Mouse (Mus musculus) midbrain, embryonic 13.5 days (tissue): ENCODE measurements around the gene Camp. TPM values are rescaled to one million over a fixed set of nuclear protein-coding genes. Genes with fewer than 3 reads are reported as not detected.
A peak's percentile ranks its signal among the peaks of the same experiment; 100 is the strongest.

Source experiments
- ATAC-seq: fragments of 200-750 bp; cut with Nextera tagmentation; 2 replicates; pipeline ENCODE4 v1.8.0; 2017; ENCODE audit warnings: mild to moderate bottlenecking, moderate TSS enrichment, moderate library complexity
- H3K27ac ChIP-seq: fragments of 300-500 bp; sonication (generic); 2 replicates; pipeline ENCODE4 v1.5.1; 2015; ENCODE audit warnings: inconsistent platforms, mild to moderate bottlenecking, moderate library complexity
- H3K27me3 ChIP-seq: fragments of 300-500 bp; sonication (generic); 2 replicates; pipeline ENCODE4 v1.6.1; 2015; ENCODE audit warnings: mild to moderate bottlenecking, inconsistent platforms
- H3K36me3 ChIP-seq: fragments of 300-500 bp; sonication (generic); 2 replicates; pipeline ENCODE4 v1.6.1; 2015; ENCODE audit warnings: mild to moderate bottlenecking, inconsistent platforms
- H3K4me1 ChIP-seq: fragments of 300-500 bp; sonication (generic); replicated peaks from 2 replicates; pipeline ENCODE4 v1.6.1; 2015; ENCODE audit warnings: inconsistent platforms
- H3K4me2 ChIP-seq: fragments of 300-500 bp; sonication (generic); replicated peaks from 2 replicates; pipeline ENCODE4 v1.6.1; 2015; ENCODE audit warnings: moderate library complexity, mild to moderate bottlenecking, inconsistent platforms
- H3K4me3 ChIP-seq: fragments of 300-500 bp; sonication (generic); replicated peaks from 2 replicates; pipeline ENCODE4 v1.5.1; 2015; ENCODE audit warnings: mild to moderate bottlenecking, inconsistent platforms
- H3K9ac ChIP-seq: fragments of 300-500 bp; sonication (generic); replicated peaks from 2 replicates; pipeline ENCODE4 v1.6.1; 2015; ENCODE audit warnings: mild to moderate bottlenecking, inconsistent platforms
- H3K9me3 ChIP-seq: fragments of 300-500 bp; sonication (generic); 2 replicates; pipeline ENCODE4 v1.6.1; 2016; ENCODE audit warnings: mild to moderate bottlenecking, inconsistent platforms
- WGBS: fragments of 180-500 bp; shearing (Covaris S2); methylation state at CpG from one replicate; pipeline ENCODE4 v1.1.7; 2015; 5-methylcytosine and 5-hydroxymethylcytosine counted together
- polyA plus RNA-seq: library from polyadenylated mRNA; unstranded; fragments of >200 nt; fragmentation: Nextera tagmentation; extraction: Ambion mirVana; gene quantifications from 2 replicates; pipeline ENCODE4 v1.2.1, GENCODE M21; 2015

Camp gene
- polyA plus RNA-seq, result 0.22 and 0.55 TPM in 2 replicates

DNA sequence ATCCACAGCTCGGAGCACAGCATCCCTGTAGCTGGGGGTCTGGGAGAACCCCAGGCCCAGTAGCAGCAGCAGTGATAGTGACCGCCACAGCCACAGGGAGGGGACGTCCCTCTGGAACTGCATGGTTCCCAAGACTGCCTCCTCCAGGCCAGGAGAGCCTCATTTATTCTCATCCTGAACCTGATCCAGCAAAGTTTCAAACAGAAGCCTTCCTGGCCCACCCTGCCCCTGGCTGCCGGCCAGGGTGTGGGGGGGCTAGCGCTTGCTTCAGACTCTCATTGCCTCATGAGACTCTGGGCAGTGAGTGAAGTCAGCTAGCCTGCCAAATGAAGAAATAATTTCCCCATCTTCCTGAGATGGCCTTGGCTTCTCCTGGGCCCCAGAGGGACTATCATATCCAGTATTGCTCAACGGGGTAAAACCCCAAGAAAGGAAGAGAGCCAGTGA, at the start of gene Camp:
Camp (minus strand) TSS at position 306 of the 447 bp plus-strand sequence.
- Histone ChIP-seq H3K9me3 (no peaks in the 10 kb centered on the region), H3K4me3 (no peak within 1 kb of the TSS), H3K4me2 (no peak within 1 kb of the TSS), H3K36me3 (peaks cover 7% of the 10 kb centered on the region; the same call in 1 of the 2 replicates), H3K4me1 (no peaks in the 10 kb centered on the region), H3K9ac (no peak within 1 kb of the TSS), H3K27me3 (no peaks in the 10 kb centered on the region), H3K27ac (no peak within 1 kb of the TSS)
- 76% methylated on average over 6 of the region's 6 CpGs for WGBS
- no peak for ATAC-seq

DNA sequence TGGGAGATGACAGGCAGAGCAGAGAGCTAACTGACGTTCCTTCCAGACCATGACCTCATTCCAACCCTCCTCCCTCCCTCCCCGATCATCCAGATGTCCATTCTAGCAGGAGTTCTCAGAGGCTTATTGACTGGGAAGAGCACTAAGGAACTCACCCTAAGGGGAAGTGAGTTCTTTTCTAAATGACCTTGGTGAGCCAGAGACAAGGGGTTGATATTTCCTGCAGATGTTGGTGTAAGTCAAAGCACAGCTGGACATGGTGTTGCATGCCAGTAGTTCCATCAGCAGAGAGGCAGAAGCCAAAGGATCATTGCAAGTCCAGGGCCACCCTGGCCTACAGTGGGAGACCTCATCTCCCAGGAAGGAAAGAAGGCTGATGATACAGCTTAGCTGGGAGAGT, 48.6 kb upstream of the Camp start:
- H3K27ac ChIP-seq, result no peak overlapping the region
- H3K27me3 ChIP-seq, result no peaks in the 10 kb centered on the region
- H3K9me3 ChIP-seq, result no peaks in the 10 kb centered on the region
- H3K4me3 ChIP-seq, result no peak overlapping the region
- peaks cover 11% of the 10 kb centered on the region for H3K36me3 ChIP-seq
- ATAC-seq, result no peak
- no peak overlapping the region for H3K4me2 ChIP-seq
- WGBS, result 70% methylated on average over 2 of the region's 2 CpGs
- no peak overlapping the region for H3K9ac ChIP-seq
- no peaks in the 10 kb centered on the region; the same call in 1 of the 2 replicates for H3K4me1 ChIP-seq

DNA sequence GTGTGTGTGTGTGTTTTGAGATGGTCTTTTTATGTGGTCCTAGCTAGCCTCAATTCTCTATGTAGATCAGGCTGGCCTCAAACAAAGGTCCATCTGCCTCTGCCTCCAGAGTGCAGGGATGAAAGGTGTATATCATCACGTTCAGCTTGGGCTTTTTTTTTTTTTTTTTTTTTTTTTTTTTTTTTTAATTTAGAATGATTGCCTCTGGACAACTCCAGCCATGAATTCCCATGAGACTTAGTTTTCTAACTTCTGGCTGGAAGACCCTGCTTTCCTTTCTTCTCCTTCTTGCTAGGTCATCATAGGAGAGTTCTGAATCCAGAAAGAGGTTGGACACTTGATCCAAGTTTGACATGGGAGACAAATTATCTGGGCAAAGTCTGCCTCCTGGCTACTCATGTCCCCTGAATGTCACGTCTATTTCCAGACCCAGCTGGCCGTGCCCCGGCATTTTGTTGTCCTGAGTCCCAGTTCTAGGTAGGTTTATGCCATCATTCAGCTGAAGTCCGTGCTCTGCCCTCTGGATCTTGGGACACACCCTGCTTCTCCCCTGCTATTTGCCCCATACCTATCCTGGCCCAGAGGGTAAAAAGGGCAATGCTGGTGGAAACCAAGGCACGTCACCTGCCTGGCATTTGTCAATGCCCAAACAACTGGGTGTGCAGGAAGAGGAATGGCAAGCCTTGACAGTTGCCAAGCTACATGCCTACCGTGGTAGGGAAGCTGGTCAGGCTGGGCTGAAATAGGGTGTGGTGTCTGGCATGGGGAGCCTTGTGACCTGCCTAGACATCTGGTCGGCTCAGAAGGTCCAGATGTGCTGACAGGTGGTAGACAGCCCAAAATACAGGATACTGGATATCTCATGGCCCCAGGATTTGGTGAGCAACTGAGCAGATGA, 47.1 kb upstream of the Camp start:
- ATAC-seq, result no peak
- H3K27ac ChIP-seq, result no peak overlapping the region
- H3K4me3 ChIP-seq, result no peak overlapping the region
- H3K9ac ChIP-seq, result no peak overlapping the region
- WGBS, result 86% methylated on average over 8 of the region's 8 CpGs
- no peaks in the 10 kb centered on the region; the same call in 1 of the 2 replicates for H3K4me1 ChIP-seq
- no peaks in the 10 kb centered on the region for H3K9me3 ChIP-seq
- H3K4me2 ChIP-seq, result no peak overlapping the region
- no peaks in the 10 kb centered on the region for H3K27me3 ChIP-seq
- peaks cover 21% of the 10 kb centered on the region for H3K36me3 ChIP-seq

DNA sequence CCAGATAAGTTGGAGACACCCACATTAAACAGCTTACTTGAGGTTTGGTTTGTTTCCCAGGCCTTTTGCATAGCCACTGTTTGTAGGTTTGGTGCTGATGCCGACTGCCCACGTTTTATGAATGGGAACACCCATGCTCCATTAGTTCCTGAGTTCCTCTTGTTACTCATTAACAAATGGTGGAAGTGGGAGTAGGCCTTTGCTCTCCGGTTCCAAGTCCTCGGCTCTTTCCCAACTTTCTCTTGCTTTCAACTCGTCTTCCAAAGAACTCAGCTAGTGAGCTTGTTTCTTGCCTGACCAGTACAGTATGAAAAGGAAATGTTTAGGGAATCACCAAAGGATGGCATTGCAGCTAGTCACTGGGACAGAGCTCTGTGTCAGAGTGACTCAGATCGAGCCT, 46.2 kb upstream of the Camp start:
- Histone ChIP-seq H3K9ac (no peak overlapping the region), H3K27me3 (no peaks in the 10 kb centered on the region), H3K4me3 (no peak overlapping the region), H3K27ac (no peak overlapping the region), H3K4me2 (no peak overlapping the region), H3K9me3 (no peaks in the 10 kb centered on the region), H3K36me3 (peaks cover 30% of the 10 kb centered on the region), H3K4me1 (no peaks in the 10 kb centered on the region; the same call in 1 of the 2 replicates)
- 92% methylated on average over 6 of the region's 6 CpGs for WGBS
- no peak for ATAC-seq

DNA sequence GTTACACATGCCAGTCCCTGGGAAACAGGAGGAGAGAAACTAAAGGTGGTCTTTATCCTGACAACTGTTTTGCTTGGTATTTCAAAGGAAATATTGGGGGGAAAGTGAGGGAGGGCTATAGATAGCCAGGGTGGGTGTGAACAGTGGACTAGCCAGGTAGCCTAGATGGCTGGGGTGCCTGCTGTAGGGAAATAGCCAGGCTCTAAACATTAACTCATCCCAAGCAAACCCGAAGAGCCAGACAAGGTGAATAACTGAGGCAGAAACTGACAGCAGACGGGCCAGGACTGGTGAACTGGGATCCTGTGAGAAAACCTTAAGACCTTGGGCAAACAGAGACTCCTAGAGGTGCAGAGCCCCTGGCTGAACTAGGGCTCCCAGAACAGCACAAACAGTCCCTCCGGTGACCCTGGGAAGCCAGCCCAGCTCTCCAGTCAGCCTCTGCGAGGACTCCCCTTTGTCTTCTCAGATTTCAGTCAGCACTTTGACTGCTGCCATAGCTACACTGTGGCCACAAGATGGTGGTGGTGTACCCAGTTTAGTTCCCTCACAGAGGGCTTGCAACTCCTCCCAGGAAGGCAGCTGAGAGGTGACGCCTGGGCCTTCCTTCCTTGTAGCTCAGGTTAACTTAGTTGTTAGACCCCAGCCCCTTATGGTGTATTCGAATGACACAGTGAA, 45.1 kb upstream of the Camp start:
- H3K9ac ChIP-seq, result peak overlapping the region; percentile 59
- H3K4me2 ChIP-seq, result no peak overlapping the region
- peaks cover 40% of the 10 kb centered on the region for H3K36me3 ChIP-seq
- H3K27me3 ChIP-seq, result no peaks in the 10 kb centered on the region
- no peak overlapping the region for H3K4me3 ChIP-seq
- peak overlapping the region; percentile 83 for H3K27ac ChIP-seq
- peak; percentile 91 for ATAC-seq
- 37% methylated on average over 6 of the region's 6 CpGs for WGBS
- no peaks in the 10 kb centered on the region; the same call in 1 of the 2 replicates for H3K4me1 ChIP-seq
- H3K9me3 ChIP-seq, result no peaks in the 10 kb centered on the region

DNA sequence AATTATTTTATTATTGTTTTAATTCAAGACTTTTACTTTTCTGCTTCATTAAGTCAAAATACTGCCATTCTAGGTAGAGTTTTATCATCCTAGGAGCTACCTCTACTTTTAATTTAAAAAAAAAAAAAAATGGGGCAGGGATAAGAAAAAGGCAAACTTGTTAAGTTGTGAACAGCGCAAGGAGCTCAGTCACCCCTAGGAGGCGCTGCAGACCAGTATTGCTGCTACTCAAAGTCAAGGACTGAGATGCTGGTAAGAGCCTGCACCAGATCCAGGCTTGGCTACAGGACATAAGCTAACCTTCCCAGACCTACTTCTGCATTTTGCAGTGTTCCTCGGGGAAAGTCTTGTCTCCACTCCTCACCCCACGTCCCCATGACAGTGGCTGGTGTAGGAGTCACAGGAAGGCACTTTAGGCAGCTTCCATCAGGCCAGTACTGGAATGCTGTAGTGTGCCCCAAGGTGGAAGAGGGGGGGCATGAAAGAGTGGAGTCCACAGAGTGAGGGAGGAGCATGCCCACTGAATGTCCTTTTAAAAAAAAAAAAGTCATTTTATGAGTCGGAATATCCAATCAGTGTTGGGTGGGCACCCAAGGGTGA, 43.3 kb upstream of the Camp start:
- WGBS, result 72% methylated on average over 5 of the region's 5 CpGs
- H3K4me3 ChIP-seq, result no peak overlapping the region
- H3K36me3 ChIP-seq, result peaks cover 58% of the 10 kb centered on the region
- H3K9ac ChIP-seq, result no peak overlapping the region
- H3K4me1 ChIP-seq, result no peaks in the 10 kb centered on the region; the same call in 1 of the 2 replicates
- no peaks in the 10 kb centered on the region for H3K27me3 ChIP-seq
- peak; percentile 32; the same call in 1 of the 2 replicates for ATAC-seq
- H3K4me2 ChIP-seq, result no peak overlapping the region
- no peak overlapping the region for H3K27ac ChIP-seq
- H3K9me3 ChIP-seq, result no peaks in the 10 kb centered on the region

DNA sequence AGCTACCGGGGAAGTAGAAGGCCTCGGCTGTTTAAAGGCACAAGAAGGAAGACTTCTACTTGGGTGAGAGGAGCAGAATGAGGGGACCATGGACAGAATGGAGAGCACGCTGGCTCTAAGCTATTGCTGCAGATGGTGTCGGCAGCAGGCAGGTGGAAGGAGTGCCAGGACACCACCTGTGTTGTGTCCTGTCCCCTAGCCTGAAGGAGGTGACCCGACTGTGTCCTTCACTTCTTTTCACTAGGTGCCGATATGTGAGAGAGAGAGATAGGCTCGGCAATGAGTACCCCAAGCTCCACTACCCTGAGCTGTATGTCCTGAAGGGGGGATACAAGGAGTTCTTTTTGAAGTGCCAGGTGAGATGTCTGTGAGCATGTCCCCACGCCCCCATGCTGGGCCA, 42.1 kb upstream of the Camp start:
- Histone ChIP-seq H3K9ac (no peak overlapping the region), H3K27me3 (no peaks in the 10 kb centered on the region), H3K4me2 (no peak overlapping the region), H3K4me1 (no peaks in the 10 kb centered on the region; the same call in 1 of the 2 replicates), H3K27ac (no peak overlapping the region), H3K4me3 (no peak overlapping the region), H3K36me3 (peaks cover 68% of the 10 kb centered on the region), H3K9me3 (no peaks in the 10 kb centered on the region)
- 93% methylated on average over 8 of the region's 8 CpGs for WGBS
- no peak for ATAC-seq

DNA sequence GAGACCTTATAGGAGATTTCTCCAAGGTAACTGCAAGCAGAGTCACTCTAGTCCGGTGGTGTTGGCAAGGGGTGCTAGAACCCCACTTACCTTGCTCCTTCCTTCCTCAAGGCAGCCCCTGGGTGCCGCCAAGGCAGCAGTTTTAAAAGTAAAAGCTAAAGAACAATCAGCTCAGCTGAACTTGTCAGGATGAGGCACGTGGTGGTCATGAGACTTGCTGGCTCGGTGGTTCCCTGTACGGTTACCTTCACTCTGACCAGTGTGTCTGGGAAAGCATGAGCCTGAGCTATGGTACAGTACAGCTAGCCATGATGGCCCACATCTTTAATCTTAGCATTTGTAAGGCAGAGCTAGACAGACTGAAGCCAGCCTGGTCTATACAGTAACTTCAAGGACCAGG, 37.9 kb upstream of the Camp start:
- no peak overlapping the region for H3K4me3 ChIP-seq
- 91% methylated on average over 5 of the region's 5 CpGs for WGBS
- no peak for ATAC-seq

DNA sequence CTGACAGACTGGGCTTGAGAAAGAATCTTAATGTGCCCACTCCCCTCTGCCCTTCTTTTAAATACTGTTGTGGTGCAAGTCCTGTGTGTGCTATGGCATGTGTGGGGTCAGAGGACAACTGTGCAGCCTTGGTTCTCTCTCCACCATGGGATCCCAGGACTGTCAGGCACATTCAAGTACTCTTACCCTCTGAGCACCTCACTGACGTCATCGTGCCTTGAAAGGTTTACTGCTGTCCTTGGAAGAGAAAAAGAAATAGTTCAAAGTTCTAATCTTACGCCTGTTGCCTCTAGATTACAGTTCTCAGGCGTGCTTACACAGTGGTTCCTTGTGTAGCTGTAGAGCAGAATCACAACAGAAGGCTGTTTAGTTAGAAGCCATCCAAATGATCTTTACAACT, 36.8 kb upstream of the Camp start:
- no peak for ATAC-seq
- H3K27me3 ChIP-seq, result no peaks in the 10 kb centered on the region
- H3K4me2 ChIP-seq, result no peak overlapping the region
- H3K4me1 ChIP-seq, result no peaks in the 10 kb centered on the region
- WGBS, result 86% methylated on average over 4 of the region's 4 CpGs
- H3K4me3 ChIP-seq, result no peak overlapping the region
- no peak overlapping the region for H3K9ac ChIP-seq
- H3K9me3 ChIP-seq, result no peaks in the 10 kb centered on the region
- H3K36me3 ChIP-seq, result peaks cover 99% of the 10 kb centered on the region
- H3K27ac ChIP-seq, result no peak overlapping the region

More for the DNA sequence above, 37.9 kb upstream of the Camp start:
- no peak overlapping the region for H3K27ac ChIP-seq
- H3K9ac ChIP-seq, result no peak overlapping the region
- H3K4me2 ChIP-seq, result no peak overlapping the region
- H3K27me3 ChIP-seq, result no peaks in the 10 kb centered on the region
- no peaks in the 10 kb centered on the region for H3K4me1 ChIP-seq
- no peaks in the 10 kb centered on the region for H3K9me3 ChIP-seq
- peaks cover 99% of the 10 kb centered on the region for H3K36me3 ChIP-seq

DNA sequence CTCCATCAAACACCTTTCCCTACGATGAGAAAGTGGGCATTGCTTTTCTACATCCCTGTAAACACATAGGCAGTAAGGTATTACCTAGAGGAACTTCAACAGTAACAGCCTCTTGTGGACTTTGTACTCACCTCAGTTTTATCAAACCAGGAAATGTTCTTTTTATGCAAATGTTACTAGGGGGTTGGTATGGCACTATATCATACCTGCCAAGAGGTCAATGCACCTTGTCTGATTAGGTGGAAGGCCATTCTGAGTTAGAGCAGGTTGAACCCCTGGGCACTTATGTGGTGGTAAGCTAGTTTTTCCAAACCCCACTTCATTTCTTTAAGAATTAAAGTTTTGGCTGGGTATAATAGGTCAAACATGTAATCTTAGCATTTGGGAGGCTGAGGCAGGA, 29.9 kb upstream of the Camp start:
- Histone ChIP-seq H3K27me3 (no peaks in the 10 kb centered on the region), H3K36me3 (peaks cover 61% of the 10 kb centered on the region), H3K9ac (no peak overlapping the region), H3K4me2 (no peak overlapping the region), H3K9me3 (no peaks in the 10 kb centered on the region), H3K27ac (no peak overlapping the region), H3K4me1 (peaks cover 18% of the 10 kb centered on the region), H3K4me3 (no peak overlapping the region)
- 98% methylated on average over 1 of the region's 1 CpGs for WGBS
- no peak for ATAC-seq

DNA sequence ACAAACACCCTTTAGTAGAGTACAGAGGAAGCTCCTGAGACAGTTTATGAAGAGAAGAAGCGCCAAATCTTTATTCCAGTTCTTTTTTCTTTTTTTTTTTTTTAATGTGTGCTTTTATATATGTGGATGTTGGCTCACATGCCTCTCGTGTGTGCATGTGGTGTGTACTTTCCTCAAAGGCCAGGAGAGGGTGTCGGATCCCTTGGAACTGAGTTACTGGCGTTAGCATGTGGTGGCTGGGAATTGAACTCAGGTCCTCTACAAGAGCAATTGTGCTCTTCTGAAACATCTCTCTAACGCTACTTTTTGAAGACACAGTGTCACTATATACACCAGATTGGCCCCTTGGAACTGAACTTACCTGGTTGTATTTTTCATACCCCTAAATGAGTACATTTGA, 28.2 kb upstream of the Camp start:
- Histone ChIP-seq H3K4me3 (peak overlapping the region; percentile 96), H3K4me1 (peaks cover 18% of the 10 kb centered on the region), H3K9ac (peak overlapping the region; percentile 92; the same call in 1 of the 2 replicates), H3K9me3 (no peaks in the 10 kb centered on the region), H3K36me3 (peaks cover 46% of the 10 kb centered on the region), H3K27ac (no peak overlapping the region), H3K4me2 (peak overlapping the region; percentile 90), H3K27me3 (no peaks in the 10 kb centered on the region)
- ATAC-seq, result no peak
- 80% methylated on average over 5 of the region's 5 CpGs for WGBS

DNA sequence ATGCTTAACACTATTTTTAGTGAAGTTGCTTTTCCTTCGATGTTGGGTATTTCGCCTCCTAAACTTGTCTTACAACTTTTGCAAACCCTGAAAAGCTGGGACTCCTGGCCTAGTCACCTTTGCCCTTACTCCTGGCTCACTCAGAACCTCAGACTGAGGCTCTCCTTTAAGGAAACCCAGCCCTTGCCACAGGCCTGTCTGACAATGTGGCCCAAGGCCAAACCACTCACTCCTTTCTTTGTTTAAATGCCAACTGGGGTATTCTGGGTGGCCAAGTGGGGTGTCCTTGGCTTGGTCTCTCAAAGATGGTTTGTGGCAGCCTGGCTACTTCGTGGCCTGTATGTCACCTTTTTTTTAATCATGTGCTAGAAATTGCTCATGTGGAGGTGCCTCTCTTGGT, 27.3 kb upstream of the Camp start:
- 9% methylated on average over 3 of the region's 3 CpGs for WGBS
- ATAC-seq, result no peak

More for the DNA sequence above, 27.3 kb upstream of the Camp start:
- Histone ChIP-seq H3K9me3 (no peaks in the 10 kb centered on the region), H3K27me3 (no peaks in the 10 kb centered on the region), H3K4me1 (peaks cover 18% of the 10 kb centered on the region), H3K4me3 (peak overlapping the region; percentile 96), H3K4me2 (peak overlapping the region; percentile 90), H3K27ac (no peak overlapping the region), H3K9ac (peak overlapping the region; percentile 92), H3K36me3 (peaks cover 37% of the 10 kb centered on the region)
